Mouse (Mus musculus) lung, postnatal 25 days (tissue): Measurements from ENCODE around the gene Icam2.
A peak's percentile ranks its signal among the peaks of the same experiment; 100 is the strongest.

ENCODE experiments used
- DNase-seq: peaks from one replicate; pipeline ENCODE4 v3.0.0; 2022; ENCODE audit warnings: low spot score

The Icam2 gene

GRCm38 (mm10) chr11:106391546-106392188 is 3.8 kb upstream of the Icam2 start:
- DNase-seq, result peak; percentile 85

GRCm38 (mm10) chr11:106390757-106391156 is 2.9 kb upstream of the Icam2 start:
- peak; percentile 51 for DNase-seq

DNA sequence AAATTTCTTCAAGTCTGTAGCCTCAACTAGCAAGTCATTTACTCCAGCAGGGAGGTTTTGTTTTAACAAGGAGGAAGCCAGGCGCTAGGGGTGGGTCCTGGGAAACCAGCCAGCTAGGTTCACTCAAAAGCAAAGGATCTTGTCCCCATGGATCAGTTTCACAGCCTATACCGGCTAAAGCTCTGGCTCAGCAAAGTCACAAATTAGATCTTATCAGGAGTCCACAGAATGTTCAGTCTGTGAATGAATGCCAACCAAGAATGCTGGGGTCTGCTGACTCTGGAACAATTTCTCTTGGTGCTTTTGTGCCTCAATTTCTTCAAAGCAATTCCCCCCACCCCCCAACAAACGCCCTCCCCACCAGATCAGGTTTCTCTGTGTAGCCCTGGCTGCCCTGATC is 1.7 kb upstream of the Icam2 start:
- DNase-seq, result peak; percentile 36

- no peak for DNase-seq
Observed at GRCm38 (mm10) chr11:106387020-106387419, 855 bp downstream of the Icam2 start.

DNA sequence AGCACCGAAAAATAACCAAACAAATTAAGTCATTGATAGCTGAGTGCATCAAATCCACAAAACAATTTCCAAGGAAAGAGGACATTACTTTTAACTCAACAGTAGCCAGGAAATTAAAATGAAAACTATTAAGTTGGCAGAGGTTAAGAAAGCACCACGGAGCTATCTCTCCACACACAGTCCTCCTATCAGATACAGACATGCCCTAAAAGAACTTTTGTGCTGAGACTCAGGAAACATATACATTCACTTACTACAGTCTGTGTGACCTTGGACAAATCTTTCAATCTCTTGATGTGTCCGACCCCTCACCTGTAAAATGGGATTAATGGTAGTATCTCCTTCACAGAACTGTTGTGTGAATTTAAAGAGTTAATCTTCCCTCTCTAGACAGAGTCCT is 1.5 kb downstream of the Icam2 start:
- DNase-seq, result no peak

DNA sequence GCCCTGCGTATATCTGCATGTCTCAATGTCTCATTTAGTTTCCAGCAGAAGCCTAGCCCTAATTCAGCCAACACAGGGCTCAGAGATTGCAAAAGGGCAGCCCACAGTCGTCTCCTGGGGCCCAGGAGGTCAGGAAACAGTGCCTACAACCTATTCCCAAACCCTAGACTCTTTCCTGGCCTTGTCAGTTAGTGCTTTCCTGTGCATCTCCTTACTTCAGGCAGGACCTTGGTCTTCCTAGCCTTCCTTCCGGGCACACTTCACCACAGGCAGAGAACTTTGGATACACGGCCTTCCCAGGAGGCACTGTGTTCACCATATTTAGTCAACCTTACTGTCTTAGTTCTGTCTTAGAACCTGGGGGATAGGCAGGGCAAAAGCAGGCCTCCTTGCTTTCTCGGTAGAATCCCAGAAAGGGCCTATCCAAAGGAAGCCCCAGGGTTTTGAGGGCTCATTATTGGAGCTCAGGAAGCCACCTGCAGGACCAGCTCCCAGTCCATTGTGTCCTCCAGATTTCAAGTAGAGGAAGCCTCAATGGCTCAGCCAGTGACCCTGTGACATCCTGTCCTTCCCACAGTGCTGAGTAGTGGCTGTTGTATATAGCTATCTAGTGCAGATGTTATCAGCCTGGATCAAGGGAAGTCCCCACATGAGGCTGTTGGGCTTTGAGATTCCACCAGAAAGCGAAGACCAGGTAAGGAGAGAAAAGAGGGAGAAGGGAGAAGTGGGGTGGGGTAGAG is 4.7 kb downstream of the Icam2 start:
- DNase-seq, result no peak

- peak; percentile 77 for DNase-seq
Observed at GRCm38 (mm10) chr11:106382424-106382823, 5.5 kb downstream of the Icam2 start.

DNA sequence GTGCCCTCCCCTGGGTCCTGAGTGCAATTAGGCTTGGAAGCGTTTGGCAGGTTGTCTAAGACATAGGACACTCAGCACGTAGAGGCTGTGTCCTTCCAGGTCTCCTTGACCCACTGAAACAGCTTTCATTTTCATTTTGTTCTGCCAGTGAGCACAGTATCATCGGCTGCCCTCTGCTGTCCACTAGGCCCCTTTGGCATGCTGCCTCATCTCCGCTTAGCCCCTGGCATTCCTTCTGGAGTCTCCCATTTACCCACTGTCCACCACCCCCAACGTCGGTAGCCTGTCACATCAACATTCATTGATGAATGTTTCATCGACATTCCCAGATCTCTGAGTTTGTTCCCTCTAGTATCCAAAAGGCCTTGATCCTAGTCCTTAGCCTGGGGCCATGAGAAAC is 6.0 kb downstream of the Icam2 start:
- peak; percentile 63 for DNase-seq

DNA sequence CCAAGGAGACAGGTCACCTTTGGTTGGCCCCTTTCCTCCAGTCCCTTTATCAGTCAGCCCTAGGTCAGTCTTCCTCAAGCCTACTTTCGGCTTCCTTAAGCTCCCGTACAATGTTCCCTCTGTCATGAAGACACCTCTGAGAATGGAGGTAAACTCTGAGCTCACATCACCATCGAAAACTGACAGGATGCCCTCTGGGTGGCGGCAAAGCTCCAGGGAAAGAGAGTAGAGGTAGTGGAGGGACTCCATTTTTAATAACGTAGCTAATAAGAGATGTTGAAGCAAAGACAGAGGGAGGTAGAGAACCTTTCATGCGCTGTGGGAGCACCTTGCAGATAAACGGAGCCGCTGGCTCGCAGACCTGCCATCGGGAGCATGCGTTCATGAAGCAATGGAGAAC is 6.9 kb downstream of the Icam2 start:
- no peak for DNase-seq

DNA sequence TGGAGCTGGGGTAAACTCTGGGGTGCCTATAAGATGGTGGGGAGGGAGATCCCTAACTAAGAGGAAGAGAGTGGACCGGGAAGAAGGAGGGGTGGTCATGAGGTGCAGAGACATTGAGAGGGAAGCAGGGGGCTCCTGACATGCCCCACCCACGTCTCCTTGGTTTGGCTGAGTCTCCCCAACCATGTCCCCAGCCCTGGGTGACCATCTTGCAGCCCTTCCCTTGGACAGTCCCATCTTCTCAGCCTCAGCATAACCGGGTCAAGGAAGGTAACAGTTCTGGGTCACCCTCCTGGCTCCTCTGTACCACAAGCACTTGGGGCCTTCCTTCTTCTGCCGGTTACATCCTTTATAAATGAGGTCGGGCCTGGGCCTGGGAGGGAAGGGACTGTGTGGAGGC is 12.9 kb downstream of the Icam2 start:
- DNase-seq, result no peak

DNA sequence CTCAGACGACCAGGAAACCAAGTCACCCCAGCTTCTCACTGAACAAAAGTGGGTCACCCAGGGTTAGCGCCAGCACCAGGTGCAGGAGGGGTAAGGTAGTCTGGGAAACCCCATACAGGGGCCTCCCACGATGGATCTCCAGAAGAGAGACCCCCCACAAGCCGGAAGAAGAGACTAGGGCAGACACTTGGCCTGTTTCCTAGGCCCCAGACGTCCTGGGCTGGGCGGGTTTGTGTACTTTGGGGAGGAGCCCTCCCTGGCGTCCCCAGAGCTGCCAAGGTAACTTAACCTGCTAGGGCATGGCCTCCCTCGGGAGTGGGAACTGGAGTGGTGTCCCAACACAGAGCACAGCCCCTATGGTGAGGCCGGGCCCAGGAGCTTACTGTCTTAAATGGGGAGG is 13.3 kb downstream of the Icam2 start:
- peak; percentile 49 for DNase-seq

- DNase-seq, result no peak
Observed at GRCm38 (mm10) chr11:106373998-106374397, 13.9 kb downstream of the Icam2 start.

DNA sequence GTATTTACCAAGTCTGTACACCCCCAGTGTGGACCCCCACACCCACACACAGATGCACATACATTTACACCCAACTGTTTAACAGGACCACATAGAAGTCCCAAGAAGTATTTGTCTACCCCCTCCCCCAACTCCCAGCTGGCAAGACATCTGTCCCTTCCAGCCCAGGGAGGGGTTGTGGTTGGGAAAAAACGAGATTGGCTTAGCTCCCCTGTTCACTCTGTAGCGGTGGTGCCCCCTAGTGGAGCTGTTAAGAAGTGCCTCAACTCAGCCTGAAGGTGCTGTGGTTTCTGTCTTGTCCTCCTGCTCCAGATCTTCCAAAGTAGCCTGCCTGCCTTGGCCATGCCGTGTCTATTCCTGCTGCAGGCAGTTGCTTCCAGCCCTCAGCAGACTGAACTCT is 21.6 kb downstream of the Icam2 start:
- DNase-seq, result peak; percentile 74

- no peak for DNase-seq
Observed at GRCm38 (mm10) chr11:106365366-106365765, 22.5 kb downstream of the Icam2 start, which contains the start of gene Prr29. Gene Prr29 (plus strand): TSS chr11:106365472.

GRCm38 (mm10) chr11:106364712-106365111 is 23.2 kb downstream of the Icam2 start:
- no peak for DNase-seq

GRCm38 (mm10) chr11:106359350-106359749 is 28.5 kb downstream of the Icam2 start:
- DNase-seq, result no peak

GRCm38 (mm10) chr11:106355382-106356128 is 32.3 kb downstream of the Icam2 start:
- peak; percentile 24 for DNase-seq

DNA sequence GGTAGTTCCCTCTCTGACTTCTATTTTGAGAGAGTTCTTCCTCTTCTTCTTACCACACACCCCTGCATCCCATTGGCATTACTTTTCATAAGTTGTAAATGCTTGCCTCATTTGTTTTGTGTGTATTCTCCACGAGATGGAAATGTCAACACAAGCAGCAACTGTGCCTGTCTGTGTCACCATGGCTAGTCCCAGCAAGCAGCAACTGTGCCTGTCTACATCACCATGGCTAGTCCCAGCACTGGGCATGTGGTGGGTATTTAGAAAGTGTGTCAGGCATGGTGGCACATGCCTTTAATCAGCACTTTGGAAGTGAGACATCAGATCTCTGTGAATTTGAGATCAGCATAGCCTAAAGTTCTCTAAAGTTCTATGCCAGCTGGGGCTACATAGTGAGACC is 33.7 kb downstream of the Icam2 start:
- no peak for DNase-seq

- no peak for DNase-seq
Observed at GRCm38 (mm10) chr11:106353188-106353587, 34.7 kb downstream of the Icam2 start, which contains the start of gene Scn4a. Gene Scn4a (minus strand): TSS chr11:106353288.

DNA sequence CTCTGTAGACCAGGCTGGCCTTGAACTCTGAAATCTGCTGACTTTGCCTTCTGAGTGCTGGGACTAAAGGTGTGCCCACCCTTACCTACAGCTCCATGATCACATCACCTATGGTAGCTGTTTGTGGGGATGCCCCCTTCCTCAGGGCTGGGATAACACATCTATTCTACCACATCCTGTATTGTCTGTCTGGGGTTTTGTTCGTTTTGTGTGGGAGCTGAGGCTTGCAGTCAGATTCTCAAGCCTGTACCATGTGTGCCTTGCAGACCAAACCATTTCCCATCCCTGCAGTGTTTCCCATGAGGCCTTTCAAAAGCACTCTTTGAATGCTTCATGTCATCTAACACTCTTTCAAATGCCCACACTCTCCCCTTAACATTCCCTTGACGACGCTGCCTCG is 35.9 kb downstream of the Icam2 start:
- no peak for DNase-seq

DNA sequence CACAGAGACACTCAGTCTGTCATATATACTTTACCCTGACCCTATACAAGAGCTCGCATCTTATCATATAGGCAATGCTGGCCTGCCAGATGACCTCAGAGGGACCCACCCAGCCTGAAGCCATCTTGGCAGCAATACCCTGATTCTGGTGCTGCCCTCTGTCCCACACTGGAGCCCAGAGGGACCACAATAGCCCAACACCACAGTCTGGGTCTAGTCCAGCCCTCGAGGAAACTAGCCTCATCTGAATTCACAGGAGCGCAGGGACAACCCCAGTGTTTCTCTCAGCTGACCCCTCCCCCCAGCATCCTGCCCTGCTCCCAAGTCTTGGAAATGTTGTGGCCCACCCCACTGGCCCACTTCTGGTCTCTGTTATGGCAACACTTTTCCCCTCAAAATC is 36.6 kb downstream of the Icam2 start:
- DNase-seq, result no peak

GRCm38 (mm10) chr11:106350853-106351252 is 37.0 kb downstream of the Icam2 start:
- no peak for DNase-seq

GRCm38 (mm10) chr11:106349772-106350171 is 38.1 kb downstream of the Icam2 start:
- no peak for DNase-seq
